Mouse (Mus musculus): ENCODE measurements around the gene Emilin1. TPM values are rescaled to one million over a fixed set of nuclear protein-coding genes. Genes with fewer than 3 reads are reported as not detected.

Emilin1 gene
- total RNA-seq, 2 experiments from 2014 or later = 86.8 to 104 TPM

DNA sequence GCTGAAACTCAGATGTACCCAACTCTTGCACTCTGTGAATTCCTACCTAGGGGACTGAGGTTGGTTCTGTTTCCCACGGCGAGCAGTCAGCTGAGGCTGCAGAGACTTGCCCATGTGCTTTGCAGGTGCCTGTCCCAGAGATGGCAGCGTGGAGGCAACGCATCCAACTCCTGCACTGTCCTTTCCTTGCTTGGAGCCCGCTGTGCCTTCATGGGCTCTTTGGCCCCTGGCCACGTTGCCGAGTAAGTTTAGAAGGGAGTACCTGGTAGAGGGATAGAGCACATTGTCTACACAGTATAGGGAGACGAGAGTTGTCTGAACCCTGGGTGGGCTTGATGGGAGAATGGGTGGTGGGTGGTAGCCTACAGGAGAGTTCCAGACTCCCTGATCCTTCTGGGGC, 11.4 kb downstream of the Emilin1 start:
- no peak for DNase-seq (ENCODE audit: low spot score in 2 of 2)

DNA sequence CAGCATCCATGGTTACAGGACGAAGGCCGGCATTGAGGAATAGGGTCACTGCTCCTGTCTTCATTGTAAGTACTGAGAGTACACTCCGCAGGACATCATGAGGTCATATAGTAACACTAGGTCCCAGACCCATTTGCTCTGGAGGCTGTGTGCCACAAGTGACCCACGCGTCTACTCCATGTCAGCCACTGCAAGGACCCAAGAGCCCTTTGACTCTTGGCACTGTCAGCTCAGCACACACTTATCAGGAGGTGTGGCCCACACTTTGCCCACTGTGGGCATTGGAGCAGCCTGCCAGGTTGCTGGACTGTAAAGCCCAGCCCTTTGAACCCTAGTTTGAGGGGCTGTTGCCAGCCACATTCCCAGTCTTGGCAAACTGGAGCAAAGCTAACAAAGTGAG, 12.0 kb downstream of the Emilin1 start:
- DNase-seq (ENCODE audit: low spot score in 2 of 2) = no peak

DNA sequence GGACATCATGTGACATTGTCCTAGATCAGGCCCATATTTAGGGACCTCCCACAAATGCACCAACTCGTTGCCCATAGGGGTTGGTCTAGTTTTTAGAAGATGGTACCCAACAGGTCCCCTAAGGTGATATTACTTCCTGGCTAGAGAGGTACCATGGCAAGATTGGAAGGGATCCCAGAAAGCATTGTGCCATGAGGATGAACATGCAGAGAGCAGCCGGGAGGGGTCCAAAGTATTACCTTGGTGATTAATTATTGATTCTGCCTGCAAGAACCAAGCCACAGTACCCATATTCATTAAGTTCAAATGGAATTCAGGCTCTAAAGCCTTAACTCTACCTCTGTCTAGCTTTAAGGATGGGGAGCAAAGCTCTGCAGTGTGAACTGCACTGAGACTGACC, 12.9 kb downstream of the Emilin1 start:
- DNase-seq (ENCODE audit: low spot score in 2 of 2) = no peak

DNA sequence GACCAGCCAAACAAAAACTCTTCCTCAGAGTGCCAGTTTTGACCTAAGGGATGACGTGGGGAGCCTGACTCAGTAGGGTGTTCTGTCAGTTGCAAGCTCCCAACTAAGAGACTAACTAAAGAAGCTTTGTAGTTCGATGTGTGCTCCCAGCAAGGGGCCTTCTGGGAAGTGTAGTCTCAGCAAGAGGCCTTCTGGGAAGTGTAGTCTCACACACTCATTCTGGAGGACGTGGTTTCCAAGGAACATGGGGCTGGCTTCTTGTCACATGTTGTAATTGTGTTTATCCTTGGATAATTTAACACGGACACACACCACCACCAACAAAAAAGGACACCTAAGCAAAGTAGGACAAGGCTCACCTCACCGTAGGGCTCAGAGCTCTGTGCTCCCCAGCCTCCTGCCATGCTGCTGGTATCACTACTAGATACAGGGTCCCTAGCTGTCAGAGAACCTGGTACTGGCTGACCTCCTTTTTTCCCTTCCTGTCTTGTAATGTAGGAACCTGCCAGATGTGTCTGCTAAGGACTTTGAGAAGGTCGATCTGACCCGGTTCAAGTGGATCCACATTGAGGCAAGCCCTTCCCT, 14.8 kb downstream of the Emilin1 start:
- no peak for DNase-seq (ENCODE audit: low spot score in 2 of 2)

DNA sequence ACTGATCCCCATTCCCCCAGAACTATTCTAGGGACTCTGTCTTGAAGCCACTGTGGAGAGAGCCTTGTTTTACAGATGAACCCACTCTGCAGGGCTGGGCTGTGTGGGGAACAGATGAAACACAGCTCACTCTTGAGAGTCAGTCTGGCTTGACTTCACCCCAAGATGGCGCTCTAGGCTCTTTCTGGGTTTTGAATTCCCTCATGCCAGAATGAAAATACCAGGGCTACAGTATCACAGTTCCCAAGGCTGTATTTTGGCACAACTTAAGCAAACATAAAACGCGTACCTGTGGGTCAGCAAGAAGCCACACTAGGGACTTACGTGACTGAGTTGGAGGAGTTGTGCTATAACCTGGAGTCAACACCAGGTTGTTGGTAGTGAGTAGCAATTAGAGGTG, 16.9 kb downstream of the Emilin1 start:
- peak in 1 of 2 experiments; percentile 81 for DNase-seq (ENCODE audit: low spot score in 2 of 2)

DNA sequence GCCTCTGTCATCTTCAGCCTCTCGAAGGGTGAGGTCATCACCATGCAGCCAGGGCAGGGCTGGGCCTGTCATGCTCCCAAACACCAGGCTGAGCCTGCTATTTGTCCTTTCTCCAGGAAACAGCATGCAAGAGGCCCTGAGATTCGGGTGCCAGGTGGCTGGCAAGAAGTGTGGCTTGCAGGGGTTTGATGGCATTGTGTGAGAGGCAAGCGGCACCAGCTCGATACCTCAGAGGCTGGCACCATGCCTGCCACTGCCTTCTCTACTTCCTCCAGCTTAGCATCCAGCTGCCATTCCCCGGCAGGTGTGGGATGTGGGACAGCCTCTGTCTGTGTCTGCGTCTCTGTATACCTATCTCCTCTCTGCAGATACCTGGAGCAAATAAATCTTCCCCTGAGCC, 17.6 kb downstream of the Emilin1 start:
- no peak for DNase-seq (ENCODE audit: low spot score in 2 of 2)

DNA sequence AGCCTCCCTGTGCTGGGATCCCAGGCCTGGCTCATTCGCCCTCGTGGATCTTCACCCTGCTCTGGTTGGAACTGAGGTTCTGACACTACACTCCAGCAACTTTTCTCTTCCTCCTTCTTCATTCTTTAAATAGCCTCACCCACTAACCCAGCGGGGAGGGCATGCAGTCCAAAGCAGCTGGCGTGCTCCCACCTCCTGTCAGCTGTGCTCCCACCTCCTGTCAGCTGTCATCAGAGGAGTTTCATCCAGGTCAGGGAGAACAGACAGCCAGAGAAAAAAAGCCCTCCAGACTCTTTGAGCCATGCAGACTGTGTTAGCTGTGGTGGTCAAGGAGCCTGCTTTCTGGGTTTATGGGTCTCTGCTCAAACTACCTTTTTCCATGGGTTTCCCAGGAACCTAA, 18.2 kb downstream of the Emilin1 start:
- no peak for DNase-seq (ENCODE audit: low spot score in 2 of 2)

DNA sequence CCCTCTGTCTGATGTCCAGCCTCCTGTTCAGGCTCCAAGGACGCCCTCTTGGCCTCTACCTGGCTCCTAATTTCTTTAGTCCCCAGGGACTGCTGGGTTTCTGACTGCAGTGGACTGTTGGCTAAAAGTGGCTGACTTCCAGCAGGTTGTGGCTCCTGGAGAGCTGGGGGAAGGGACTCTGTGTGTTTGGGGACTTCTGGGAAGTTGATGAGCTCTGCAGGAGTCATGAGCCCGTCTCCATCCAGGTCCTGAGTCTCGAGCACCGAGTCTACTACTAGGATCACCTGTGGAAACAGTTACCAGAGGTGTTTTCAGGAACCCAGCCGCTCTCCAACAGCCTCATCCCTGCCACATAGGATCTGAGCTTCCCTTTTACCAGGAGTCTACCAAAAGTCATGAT, 20.5 kb downstream of the Emilin1 start:
- no peak for DNase-seq (ENCODE audit: low spot score in 2 of 2)

DNA sequence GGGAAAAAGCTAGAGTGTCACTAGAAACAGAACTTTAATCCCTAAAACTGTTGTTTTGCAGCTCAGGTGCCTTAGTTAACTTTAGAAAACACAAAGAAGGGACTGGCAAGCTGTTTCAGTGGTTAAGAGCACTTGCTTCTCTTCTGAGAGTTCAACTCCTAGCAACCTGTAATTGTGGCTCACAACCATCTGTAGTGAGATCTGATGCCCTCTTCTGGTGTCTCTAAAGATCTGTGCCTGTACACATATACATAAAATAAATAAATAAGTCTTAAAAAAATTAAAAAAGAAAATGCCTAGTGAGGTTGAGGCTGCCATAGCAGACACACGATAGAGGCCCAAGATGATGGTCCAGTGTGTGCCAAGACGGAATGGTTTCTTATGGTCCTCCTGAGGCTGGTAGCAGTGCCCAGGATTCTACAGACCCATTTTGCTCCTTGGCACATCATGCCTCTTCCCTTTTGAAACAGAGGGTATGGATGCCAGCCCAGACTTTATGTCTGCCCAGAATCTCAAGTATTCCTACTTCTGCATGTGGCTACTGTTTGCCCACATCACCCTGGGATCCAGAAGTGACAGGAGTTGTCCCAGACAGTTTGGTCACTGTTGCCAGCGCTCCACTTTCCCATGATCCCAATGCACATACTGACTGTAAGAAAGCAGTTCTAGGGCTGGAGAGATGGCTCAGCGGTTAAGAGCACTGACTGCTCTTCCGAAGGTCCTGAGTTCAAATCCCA, 21.7 kb downstream of the Emilin1 start:
- no peak for DNase-seq (ENCODE audit: low spot score in 2 of 2)

DNA sequence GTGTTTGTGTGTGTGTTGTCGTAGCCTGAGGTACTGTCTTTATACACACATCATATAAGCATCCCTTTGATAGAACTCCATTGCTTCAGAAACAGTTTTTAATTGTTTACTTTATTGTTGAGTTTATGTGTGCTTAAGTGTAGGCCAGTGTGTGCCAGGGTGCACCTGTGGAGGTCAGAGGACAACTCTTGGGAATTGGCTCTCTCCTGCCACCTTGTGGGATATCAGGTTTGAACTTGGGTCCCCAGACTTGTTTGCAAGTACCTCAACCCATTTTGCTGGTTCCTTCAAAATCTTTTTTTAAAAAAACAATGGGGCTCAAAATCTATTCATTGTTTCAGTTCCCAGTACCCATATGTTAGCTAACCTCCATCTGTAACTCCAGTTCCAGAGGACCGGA, 29.8 kb downstream of the Emilin1 start:
- DNase-seq (ENCODE audit: low spot score in 2 of 2) = no peak

DNA sequence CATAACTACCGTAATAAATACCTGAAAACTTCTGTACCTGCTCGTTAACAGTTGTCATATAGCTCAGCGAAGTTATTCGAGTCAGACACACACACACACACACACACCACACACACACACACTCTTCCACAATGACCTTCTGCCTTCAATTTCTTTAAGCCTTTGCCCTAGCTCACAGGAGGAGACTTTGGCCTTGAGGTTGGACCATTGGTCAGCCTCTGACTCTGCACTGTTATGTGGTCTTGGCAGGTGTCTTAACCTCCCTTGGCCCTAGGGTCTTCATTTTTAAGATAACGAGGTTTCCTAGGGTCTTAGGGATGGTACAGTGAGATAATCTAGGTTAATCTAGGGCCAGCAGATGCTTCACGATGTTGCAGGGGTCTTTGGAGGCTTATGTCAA, 31.1 kb downstream of the Emilin1 start:
- no peak for DNase-seq (ENCODE audit: low spot score in 2 of 2)

DNA sequence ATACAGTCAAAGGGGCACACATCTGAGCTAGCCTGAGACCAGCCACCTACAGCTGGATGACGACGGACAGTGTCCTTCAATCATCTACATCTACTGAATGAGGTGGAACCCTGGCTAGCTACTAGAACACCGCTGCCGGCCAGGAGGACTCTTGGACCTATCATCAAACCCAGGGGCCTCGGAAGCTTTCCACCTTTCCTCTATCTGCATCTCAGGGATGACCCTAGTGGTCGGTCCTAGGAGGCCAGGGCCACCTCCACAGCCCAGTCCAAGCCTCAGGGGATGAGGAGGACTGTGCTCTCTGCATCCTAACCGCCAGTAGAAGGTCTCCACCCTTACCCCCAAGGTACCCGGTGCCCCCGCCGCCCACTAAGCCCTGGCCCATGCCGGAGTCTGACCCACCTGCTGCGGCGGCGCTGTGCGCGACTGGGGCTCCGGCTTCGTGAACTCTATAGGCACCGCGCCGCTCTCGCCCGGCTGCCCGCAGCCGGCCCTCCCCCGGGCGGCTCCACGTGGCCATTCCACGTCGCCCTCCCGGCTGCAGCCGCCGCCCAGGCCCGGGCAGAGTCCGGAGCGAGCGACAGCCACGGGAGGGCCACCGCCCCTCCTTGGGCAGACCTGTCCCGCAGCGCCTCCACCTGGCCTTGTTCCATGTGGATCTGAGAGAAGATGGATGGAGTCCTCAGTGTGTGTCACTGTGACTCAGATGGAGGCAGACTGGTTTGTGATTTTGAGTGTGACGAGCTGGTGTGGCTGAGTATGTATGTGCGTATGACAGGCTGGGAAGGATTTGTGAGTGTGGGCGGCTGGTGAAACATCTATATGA, 32.0 kb downstream of the Emilin1 start, which contains the start of gene Cgref1:
Gene Cgref1 (minus strand): TSS at position 636 of the 826 bp plus-strand sequence.
- peak; percentile 46 to 65 for DNase-seq (ENCODE audit: low spot score in 2 of 2)

DNA sequence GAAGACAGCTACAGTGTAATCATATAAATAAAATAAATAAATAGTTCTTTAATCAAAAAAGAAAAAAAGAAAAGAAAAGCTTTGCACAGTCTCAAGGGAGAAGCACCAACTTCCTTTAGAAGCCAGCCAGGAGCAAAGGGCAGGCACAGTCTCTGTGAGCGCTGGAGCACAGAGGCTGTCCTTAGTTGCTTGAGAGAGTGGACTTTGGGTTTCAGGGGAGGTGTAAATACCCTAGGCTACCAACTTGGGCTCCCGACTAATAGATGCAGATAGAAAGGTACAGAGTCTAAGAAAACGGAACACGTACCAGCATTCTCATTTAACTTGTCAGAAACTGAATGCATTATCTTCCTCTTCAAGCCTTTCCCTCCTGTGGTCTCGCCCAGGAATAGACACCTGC, 35.4 kb downstream of the Emilin1 start:
- no peak for DNase-seq (ENCODE audit: low spot score in 2 of 2)

DNA sequence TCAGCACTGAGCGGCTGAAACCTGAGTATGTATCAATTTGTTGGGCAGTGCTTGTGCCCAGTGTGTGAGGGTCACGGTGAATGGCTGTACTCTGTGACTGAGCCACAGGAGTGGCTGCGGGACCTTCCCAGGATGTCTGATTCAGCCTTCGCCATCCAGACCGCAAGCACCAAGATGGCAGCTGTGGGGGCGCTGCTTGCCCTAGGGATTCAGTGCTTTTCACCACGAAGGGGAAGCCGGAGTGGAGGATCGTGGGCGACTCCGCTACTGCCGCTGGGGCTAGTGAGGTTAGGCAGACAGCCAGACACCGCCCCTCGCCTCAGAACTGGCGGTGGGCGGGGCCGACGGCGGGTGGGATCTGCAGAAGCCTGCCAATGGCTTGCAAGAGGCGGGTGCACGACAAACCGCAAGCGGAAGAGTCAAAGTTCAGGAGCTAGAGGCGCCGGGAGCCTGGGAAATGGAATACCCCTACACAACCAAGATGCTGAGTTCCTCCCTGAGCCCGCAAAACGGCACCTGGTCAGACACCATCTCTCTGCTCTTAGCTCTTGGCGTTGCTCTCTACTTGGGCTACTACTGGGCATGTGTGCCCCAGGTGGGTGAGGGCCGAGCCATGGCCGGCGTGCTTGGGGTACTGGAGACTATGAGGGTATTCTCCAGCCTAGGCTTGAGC, 36.6 kb downstream of the Emilin1 start:
- DNase-seq (ENCODE audit: low spot score in 2 of 2) = peak; percentile 83 to 92

DNA sequence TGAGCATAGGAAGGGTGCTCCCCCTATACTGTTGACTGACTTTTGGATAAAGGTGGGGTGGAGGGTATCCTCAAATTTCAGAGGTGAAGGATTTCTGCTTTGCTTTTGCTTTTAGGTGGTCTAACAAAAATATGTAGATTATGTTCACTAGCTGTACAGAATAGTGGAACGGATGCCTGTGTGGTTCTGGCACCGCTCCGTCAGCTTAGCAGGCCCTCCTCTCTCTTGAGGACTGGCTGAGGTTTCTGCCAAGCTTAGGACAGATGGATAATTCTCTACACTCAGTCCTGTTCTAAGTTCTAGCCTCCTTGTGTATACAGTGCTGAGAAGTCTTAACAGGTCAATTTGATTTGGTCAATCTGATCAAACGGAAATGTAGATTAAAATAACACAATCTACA, 37.2 kb downstream of the Emilin1 start:
- no peak for DNase-seq (ENCODE audit: low spot score in 2 of 2)

DNA sequence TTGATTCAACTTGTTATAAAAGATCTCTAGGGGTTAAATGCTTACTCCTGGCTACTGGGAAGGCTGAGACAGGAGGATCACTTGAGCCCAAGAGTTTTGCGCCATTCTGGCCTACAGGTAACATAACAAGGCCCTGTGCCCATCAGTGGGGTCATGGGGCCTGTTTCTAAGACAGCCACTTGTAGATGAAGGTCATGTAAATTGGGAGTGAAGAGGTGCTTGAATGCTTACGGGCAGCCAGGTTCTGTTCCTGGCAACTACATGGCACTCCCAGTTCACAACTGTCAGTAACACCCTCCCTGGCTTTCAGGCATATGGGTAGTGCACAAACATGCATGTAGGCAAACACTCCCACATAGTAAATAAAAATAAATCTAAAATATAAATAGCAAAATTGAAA, 37.7 kb downstream of the Emilin1 start:
- no peak for DNase-seq (ENCODE audit: low spot score in 2 of 2)

DNA sequence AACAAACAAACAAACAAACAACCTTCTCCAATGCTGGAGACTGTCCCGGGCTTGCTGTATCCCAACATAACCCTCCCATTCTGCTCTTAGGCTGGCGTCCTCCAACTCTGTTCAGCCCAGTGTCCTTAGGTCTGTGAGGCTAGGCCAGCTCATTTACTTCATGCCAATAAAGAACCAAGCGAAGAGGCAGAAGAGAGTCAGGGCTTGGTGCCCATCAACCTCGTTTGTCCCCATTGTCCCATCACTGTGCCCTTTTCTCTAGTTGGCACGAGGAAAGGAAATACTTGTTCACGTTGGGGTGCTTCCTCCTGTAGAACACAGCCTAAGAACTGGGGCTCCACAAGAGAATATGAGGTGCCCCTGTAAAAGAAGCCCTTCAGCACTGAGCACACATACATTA, 38.5 kb downstream of the Emilin1 start:
- DNase-seq (ENCODE audit: low spot score in 2 of 2) = no peak

DNA sequence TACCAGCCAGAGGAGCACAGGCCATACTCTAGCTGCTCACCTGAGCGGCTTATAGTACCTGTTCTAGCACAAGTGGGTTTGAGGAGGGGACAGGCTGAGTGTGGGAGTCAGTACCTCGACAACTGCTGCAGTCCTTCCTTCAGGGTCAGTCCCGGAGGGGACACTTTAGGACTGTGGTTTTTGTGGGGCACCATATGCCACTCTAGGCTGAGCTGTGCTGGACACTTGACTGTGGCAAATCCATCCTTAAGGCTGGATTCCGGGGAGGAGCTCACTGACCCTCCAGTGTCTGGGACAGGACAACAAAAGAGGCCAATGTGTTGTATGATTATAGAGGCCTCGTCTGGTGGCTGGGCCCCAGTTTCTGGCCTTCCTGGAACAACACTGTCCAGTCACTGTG, 39.3 kb downstream of the Emilin1 start:
- no peak for DNase-seq (ENCODE audit: low spot score in 2 of 2)

DNA sequence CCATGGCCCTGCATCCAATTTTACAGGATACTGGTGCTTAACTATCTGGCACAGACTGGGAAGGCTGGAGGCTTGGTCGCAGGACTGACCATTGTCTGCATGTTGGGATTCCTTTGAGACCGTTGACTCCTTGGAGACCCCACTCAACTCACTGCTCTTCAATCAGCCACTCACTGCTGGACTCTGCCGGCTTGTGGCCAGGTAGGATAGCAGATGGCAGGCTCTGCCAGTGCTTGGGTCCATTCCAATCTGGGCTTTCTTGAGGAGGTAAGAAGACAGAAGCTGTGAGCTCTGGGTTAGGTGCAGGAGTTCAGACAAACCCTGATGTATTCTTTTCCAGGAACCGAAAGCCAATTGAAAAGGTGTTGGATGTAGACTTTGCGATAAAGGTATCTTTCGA, 40.9 kb downstream of the Emilin1 start:
- no peak for DNase-seq (ENCODE audit: low spot score in 2 of 2)

DNA sequence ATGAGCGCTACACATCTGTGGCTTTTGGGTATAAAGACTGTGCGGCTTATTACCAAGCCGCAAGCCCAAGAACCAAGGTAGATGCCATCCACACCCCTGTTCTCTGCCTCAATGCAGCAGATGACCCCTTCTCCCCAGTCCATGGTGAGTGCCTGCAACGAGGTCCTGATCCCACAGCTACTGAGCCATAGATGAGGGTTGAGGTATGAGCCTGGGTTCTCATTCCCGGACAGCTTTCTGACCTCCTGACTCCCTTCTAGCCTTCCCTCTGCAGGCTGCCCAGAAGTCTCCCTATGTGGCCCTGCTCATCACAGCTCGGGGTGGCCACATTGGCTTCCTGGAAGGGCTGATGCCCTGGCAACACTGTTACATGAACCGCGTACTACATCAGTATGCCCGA, 41.4 kb downstream of the Emilin1 start:
- DNase-seq (ENCODE audit: low spot score in 2 of 2) = no peak

DNA sequence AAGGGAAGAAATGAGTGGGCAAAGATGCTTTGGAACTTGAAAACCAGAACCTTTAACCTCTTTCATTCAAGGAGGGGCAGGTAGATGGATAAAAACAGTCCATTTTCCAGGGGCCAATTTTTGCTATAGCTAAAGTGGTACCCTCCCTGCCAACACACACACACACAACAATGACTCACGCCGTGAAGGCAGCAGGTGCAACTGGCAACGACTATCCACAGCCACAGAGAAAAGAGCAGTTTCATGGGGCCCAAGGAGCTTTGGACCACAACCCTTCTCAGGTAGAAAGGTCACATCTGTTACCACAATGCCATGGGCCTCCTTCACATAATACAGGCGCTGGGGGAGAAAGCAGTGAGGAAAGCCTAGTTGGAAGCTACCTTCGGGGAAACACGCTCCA, 42.5 kb downstream of the Emilin1 start:
- no peak for DNase-seq (ENCODE audit: low spot score in 2 of 2)

DNA sequence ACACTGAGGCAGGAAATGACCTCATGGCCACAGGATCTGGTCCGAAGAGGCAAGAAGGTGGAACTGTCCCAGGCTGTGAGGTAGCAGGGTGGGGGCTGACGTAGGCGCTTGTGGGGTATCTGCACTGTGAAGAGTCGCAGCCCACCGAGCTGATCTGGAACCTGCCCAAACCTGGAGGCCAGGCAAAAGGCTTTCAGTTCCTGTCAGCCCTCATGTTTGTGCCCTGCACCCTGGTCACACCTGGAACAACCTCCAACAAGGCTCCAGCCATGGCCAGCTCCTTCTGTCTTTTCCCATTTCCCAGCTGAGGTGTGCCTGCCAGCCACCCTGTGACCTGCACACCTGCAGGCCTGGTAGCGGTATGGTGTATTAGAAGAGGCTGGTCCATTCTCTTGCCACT, 44.7 kb downstream of the Emilin1 start:
- no peak for DNase-seq (ENCODE audit: low spot score in 2 of 2)

Measured in gastrocnemius, postnatal 4 days (tissue).